Mouse (Mus musculus) activated CD4-positive, CD25-positive, alpha-beta regulatory T cell, adult 4 months (primary cell): Measurements from ENCODE around the gene Egr4. TPM values are rescaled to one million over a fixed set of nuclear protein-coding genes. Genes with fewer than 3 reads are reported as not detected.

Experiments used
- ATAC-seq: one replicate; pipeline ENCODE4 v1.8.0; 2017
- polyA plus RNA-seq, 2 experiments: library from polyadenylated mRNA; unstranded; fragments of 100-300 nt; shearing (Covaris generic); gene quantifications; one replicate each; pipeline ENCODE4 v1.2.1; 2017

Gene Egr4
- polyA plus RNA-seq, 2 experiments from 2014 or later = not detected

DNA sequence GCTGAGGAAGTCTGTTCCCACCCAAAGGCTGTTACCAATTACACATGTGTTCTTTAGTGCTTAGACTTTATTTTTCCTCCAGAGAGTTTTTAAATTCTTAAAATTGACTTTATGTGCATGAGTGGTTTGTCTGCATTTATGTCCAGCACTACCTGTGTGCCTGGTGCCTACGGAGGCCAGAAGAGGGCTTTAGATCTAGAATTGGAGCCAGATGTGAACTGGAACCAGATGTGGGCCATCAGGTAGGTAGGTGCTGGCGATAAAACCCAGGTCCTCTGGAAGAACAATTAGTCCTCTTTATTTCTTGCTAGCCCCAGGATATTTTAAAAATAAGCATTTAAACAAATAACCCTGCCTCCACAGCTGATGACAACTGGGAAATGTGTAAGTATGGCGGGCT is 21.8 kb downstream of the Egr4 start:
- ATAC-seq = no peak

- no peak for ATAC-seq
Observed at GRCm38 (mm10) chr6:85490252-85490651, 23.1 kb downstream of the Egr4 start.

DNA sequence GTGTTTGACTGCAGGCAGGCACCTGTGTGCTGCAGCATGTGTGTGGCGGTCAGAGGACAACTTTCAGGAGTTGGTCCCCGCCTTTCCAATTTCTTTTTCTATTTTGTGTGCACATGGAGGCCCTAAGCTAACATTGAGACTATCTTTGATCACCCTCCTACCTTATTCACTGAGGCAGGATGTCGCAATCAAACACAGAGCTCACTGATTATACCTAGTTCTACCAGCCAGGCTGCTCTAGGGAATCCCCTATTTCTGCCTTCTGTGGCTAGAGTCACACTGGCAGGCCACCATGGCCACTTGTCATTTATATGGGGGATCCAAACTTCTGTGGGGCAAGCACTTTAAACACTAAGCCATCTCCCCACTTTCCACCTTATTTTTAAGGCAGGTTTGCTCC is 23.7 kb downstream of the Egr4 start:
- no peak for ATAC-seq

GRCm38 (mm10) chr6:85488510-85488909 is 24.9 kb downstream of the Egr4 start:
- no peak for ATAC-seq

- ATAC-seq = no peak
Observed at GRCm38 (mm10) chr6:85485738-85486137, 27.7 kb downstream of the Egr4 start.

GRCm38 (mm10) chr6:85483843-85484721 is 29.3 kb downstream of the Egr4 start:
- peak; percentile 43 for ATAC-seq

DNA sequence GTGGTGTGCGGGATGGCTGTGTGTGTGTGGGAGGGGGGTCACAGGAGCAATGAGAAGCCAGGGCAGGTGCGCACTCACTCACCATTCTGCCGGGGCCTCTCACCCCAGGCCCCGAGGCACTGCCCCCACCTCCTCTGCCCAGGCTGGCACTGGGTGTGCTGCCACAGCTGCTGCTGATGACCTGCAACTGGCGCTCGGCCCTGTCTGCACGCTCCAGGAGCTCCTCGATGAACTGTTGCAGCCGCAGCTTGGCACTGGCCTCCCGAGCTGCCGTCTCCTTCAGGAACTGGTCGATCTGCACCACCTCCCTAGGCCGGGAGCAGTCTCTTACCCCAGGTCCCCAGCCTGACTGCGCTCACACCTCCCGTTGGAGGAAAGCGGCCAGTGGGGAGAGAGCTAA is 32.7 kb downstream of the Egr4 start:
- ATAC-seq = no peak

DNA sequence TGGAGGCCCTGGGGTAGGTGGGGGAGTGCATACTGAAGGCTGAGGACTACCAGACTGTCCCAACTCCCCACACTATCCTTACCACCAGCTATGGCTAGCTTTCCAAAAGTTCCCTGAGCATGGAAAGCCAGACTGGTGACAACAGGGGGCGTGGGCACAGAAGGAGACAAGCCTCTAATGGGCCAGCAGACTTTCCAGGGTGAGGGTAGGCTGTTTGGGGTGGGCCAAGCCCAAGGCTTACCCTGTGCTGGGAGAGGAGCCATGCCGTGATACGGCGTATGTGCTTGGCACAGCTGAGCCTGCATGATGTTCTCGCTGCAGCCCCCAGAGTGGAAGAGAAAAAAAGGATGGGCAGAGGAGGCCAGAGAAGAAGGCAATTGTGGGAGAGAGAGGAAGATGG is 33.4 kb downstream of the Egr4 start:
- ATAC-seq = no peak

- ATAC-seq = no peak
Observed at GRCm38 (mm10) chr6:85478416-85478815, 35.0 kb downstream of the Egr4 start.

GRCm38 (mm10) chr6:85477366-85477917 is 35.9 kb downstream of the Egr4 start:
- no peak for ATAC-seq

- ATAC-seq = no peak
Observed at GRCm38 (mm10) chr6:85475581-85475980, 37.8 kb downstream of the Egr4 start.

- no peak for ATAC-seq
Observed at GRCm38 (mm10) chr6:85472542-85472941, 40.8 kb downstream of the Egr4 start.

GRCm38 (mm10) chr6:85471962-85472361 is 41.4 kb downstream of the Egr4 start:
- no peak for ATAC-seq

DNA sequence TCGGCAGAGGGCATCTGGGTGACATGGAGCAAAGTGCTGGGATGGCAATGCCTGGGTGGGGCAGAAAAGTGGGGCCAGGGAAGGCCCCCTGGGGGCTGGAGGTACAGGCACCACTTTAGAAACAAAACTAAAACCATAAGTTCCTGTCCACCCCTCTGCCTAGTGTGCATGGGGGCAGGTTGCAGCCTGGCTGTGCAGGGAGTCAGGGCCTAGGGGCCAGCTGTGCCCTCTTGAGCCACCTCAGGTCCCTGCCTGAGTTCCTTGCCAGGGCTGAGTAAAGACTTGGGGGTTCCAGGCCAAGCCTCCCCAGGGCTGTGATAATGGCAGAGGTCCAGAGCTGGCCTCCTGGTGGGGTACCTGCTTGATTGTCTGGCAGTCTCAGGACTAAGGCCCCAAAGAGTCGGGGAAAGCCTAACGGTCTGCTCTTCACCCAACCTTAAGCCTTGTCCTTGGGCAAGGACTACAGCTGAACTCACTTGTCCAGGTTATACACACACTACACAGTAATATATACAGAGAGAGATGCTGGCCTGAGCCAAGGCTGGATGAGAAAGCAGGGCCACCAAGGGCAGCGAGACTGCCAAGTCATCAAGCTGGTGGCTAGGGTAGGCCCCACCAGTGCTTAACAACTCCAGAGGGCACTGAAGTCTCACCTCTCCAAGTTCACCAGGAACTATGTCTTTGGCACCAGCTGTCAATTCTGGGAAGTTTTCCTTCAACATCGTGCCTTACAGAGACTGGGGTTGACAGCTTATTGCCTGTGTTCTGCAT is 43.5 kb downstream of the Egr4 start:
- no peak for ATAC-seq

DNA sequence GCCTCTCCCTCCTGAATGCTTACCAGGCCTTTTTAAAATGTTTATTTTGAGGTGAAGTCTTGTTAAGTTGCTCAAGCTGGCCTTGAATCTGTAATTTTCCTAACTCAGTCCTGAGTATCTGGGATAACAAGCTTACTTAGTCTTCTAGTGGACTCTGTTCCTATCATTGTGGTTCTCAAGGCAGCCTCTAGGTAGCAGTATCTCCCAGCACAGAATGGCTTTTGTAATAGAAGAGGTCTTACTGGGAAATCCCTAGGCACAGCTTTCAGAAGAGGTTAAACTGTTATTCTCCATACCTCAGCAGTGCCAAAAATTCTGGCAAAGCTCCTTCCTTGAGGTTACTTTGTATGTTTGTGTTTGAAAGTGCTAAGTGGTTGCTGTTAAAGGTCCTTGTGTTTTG is 48.0 kb downstream of the Egr4 start:
- no peak for ATAC-seq

Other genes starting within 250 kb of the Egr4 start
- 1 to 10 TPM; 1.5 to 1.8 TPM for gene Sfxn5, start 180.2 kb downstream of the Egr4 start, polyA plus RNA-seq
- under 1 TPM; 0.15 to 0.29 TPM for gene Rab11fip5, start 139.0 kb downstream of the Egr4 start, polyA plus RNA-seq
- gene Noto, start 89.7 kb downstream of the Egr4 start, polyA plus RNA-seq = not detected
- 10 to 100 TPM; 21.2 to 27.0 TPM for gene Smyd5, start 81.6 kb downstream of the Egr4 start, polyA plus RNA-seq
- 100 to 1,000 TPM; 290 to 307 TPM for gene Cct7, start 62.1 kb downstream of the Egr4 start, polyA plus RNA-seq
- 10 to 100 TPM; 17.9 to 24.1 TPM for gene Pradc1, start 61.6 kb downstream of the Egr4 start, polyA plus RNA-seq
- gene Fbxo41, start 10.6 kb downstream of the Egr4 start, polyA plus RNA-seq = under 1 TPM in 1 of 2 experiments, not detected in 1; 0.05 TPM
- 1 to 10 TPM; 2.7 to 4.3 TPM for gene Alms1, start 73.9 kb upstream of the Egr4 start, polyA plus RNA-seq
- gene Nat8f7, start 199.6 kb upstream of the Egr4 start, polyA plus RNA-seq = not detected